Mouse (Mus musculus): Measurements from ENCODE around the gene Scamp2. TPM values are rescaled to one million over a fixed set of nuclear protein-coding genes. Genes with fewer than 3 reads are reported as not detected.

Scamp2 gene
- total RNA-seq, 2 experiments from 2014 or later: 31.3 to 36.9 TPM

DNA sequence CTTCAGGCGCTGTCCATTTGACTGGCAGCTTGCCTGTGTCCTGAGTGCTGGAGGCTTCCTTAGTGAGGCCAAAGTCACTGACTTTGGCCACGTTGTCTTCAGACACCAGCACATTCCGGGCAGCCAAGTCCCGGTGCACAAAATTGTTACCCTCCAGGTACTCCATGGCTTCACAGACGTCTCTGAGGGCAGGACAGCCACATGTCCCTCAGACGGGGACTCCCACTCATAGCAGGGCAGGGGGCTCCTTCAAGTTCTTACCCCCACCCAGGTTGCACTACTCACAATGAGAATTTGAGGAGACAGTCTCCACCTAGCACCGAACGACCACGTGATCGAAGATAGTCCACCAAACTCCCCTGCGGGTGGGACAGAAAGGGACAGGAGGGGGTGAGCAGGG, 67.1 kb downstream of the Scamp2 start:
- no peak for DNase-seq

GRCm38 (mm10) chr9:57628717-57629116, 68.0 kb downstream of the Scamp2 start:
- no peak for DNase-seq

DNA sequence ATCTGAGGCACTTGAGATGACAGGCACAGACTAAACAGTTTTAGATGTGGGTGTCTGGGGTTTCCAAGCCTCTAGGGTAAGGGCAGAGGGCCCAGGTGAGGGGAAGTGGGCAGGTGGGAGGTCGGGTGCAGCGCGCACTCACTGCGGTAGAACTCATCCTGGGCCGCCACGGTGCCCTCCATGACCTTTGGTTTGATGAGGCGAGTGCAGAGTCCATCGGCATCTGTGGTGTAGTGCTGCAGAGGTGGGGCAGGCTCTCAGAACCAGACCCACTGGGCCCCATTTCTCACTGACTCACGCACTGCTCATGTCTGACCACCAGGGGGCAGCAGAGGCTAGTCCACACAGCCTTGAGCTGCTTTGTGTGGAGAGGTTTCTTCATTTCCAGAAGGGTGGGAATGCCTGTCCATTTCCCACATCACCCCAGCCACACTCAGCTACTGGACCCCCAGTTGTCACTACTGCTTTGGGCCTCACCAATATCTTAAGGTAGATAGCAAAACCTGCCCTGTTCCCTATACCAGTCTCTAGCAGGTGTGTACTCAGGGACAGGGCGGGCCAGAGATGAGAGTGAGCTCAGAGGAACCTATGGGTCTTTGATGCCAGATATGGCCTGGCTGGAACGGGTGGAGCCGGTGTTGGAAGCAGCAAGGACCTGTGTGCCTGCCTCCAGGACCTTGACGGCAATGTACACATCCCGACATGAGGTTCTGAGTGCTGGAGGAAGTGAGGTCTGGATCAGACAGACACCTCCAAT, 68.6 kb downstream of the Scamp2 start:
- DNase-seq: peak; percentile 45

GRCm38 (mm10) chr9:57633481-57634024, 72.8 kb downstream of the Scamp2 start:
- no peak for DNase-seq

DNA sequence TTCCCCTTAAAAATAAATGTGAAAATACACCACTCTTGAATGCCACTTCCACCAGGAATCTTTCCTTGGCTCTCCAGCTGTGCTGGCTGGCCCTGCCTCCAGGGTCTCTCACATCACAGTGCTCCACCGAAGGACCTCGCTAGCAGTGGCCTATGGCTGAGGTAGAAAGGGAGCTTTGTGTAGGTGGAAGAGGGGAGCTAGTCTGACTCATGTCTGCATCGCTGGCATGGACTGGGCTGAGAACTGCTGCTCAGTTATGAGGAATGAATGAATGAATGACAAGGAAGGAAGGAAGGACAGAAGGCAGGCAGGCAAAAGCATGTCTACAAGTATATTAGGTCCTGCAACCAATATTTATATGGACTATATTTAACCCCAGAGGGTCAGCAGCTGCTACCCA, 76.5 kb downstream of the Scamp2 start:
- DNase-seq: no peak

- peak; percentile 42 for DNase-seq
Measured at GRCm38 (mm10) chr9:57637741-57638322, 77.1 kb downstream of the Scamp2 start.

Other genes with a start within 250 kb of the Scamp2 start
- 1 to 10 TPM; 5.7 to 8.1 TPM for gene Ppcdc, start 120.8 kb upstream of the Scamp2 start, total RNA-seq (2021)
- 1 to 10 TPM; 1.4 to 2.4 TPM for gene Scamp5, start 92.9 kb upstream of the Scamp2 start, total RNA-seq (2021)
- not detected for gene Rpp25, start 56.9 kb upstream of the Scamp2 start, total RNA-seq (2021)
- 1,000 to 10,000 TPM; 1,447 to 1,511 TPM for gene Cox5a, start 39.7 kb upstream of the Scamp2 start, total RNA-seq (2021)
- 1 to 10 TPM; 3.3 to 5.6 TPM for gene Fam219b, start 23.4 kb upstream of the Scamp2 start, total RNA-seq (2021)
- gene Mpi, start 8.2 kb upstream of the Scamp2 start, total RNA-seq (2021): 10 to 100 TPM; 75.1 to 87.6 TPM
- 1 to 10 TPM; 3.8 to 4.0 TPM for gene Ulk3, start 28.5 kb downstream of the Scamp2 start, total RNA-seq (2021)
- gene Cplx3, start 45.3 kb downstream of the Scamp2 start, total RNA-seq (2021): not detected
- gene Lman1l, start 59.8 kb downstream of the Scamp2 start, total RNA-seq (2021): not detected
- 10 to 100 TPM in 1 of 2 experiments, 1 to 10 TPM in 1; 8.4 to 13.0 TPM for gene Csk, start 92.7 kb downstream of the Scamp2 start, total RNA-seq (2021)
- gene Cyp1a2, start 122.8 kb downstream of the Scamp2 start, total RNA-seq (2021): not detected
- under 1 TPM; 0.21 to 0.31 TPM for gene Cyp1a1, start 127.0 kb downstream of the Scamp2 start, total RNA-seq (2021)
- gene Edc3, start 147.6 kb downstream of the Scamp2 start, total RNA-seq (2021): 1 to 10 TPM; 4.9 to 6.0 TPM
- gene Clk3, start 204.9 kb downstream of the Scamp2 start, total RNA-seq (2021): 10 to 100 TPM; 28.7 to 31.3 TPM

Data from gastrocnemius, postnatal 25 days (tissue).